Mouse (Mus musculus): Measurements from ENCODE around the gene Epb41l5. TPM values are rescaled to one million over a fixed set of nuclear protein-coding genes. Genes with fewer than 3 reads are reported as not detected.

Epb41l5 gene
- polyA plus RNA-seq, 1 experiment from 2014 or later = 53.3 TPM

DNA sequence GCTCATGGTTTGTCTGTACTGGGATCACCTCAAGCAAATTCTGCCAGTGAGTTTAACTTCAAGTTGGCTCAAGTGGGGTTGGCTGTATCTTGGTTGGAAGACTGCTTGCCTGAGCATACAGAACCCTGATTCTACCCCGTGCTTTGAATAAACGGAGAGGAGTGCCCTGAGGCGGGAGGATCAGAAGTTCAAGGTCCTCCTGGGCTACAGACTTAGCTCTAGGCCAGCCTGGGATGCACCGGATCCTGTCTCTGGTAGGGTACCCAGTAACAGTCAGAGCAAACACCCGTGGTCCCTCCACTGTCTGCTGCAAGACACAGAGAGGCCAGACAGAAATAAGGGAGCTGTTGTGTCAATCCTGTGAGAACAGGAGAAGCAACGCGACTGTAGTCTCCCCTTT lies 127.1 kb downstream of the Epb41l5 start:
- DNase-seq (ENCODE audit: low spot score) = no peak

DNA sequence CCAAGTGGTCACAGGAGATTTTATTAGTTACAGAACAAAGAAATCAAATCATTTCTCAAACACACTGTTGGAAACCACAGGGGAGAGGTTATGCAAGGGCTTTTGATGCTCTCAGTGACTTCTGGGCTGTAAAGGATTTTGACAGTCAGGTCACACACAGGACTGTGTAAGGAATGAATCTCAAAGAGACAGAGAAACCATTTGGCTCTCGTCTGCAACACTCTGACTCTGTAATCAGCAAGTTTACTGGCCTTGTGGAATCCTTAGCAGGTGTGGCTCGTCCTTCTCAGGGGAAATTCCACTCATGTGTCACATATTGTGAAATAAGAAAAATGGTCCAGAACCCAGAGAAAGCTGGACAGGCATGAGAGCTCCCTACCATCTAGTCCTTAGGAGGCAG lies 127.8 kb downstream of the Epb41l5 start:
- Histone ChIP-seq H3K27ac (ENCODE audit: low read depth, low read length) (no peak overlapping the region), H3K4me3 (ENCODE audit: low read depth, low read length) (no peak overlapping the region), H3K27me3 (ENCODE audit: control insufficient read depth, insufficient read depth, low read length) (no peaks in the 10 kb centered on the region), H3K4me1 (replicated peaks; ENCODE audit: control insufficient read depth, insufficient read depth, low read length) (peaks cover 8% of the 10 kb centered on the region), H3K9ac (ENCODE audit: low read length) (no peak overlapping the region), H3K4me2 (ENCODE audit: low read depth, low read length, severe bottlenecking) (no peak overlapping the region), H3K36me3 (ENCODE audit: control insufficient read depth, insufficient read depth, low read length) (no peaks in the 10 kb centered on the region), H3K9me3 (ENCODE audit: control insufficient read depth, low read length) (no peaks in the 10 kb centered on the region)
- ATAC-seq (replicated peaks; ENCODE audit: low FRiP score) (no peak), DNase-seq (ENCODE audit: low spot score) (no peak)
- 73% methylated on average over 2 of the region's 2 CpGs for WGBS

More for the DNA sequence above, 127.1 kb downstream of the Epb41l5 start:
- H3K9me3 ChIP-seq (ENCODE audit: control insufficient read depth, low read length) = no peaks in the 10 kb centered on the region
- no peak overlapping the region for H3K27ac ChIP-seq (ENCODE audit: low read depth, low read length)
- H3K4me2 ChIP-seq (ENCODE audit: low read depth, low read length, severe bottlenecking) = no peak overlapping the region
- no peak for ATAC-seq (replicated peaks; ENCODE audit: low FRiP score)
- no peak overlapping the region for H3K9ac ChIP-seq (ENCODE audit: low read length)
- peaks cover 12% of the 10 kb centered on the region for H3K4me1 ChIP-seq (replicated peaks; ENCODE audit: control insufficient read depth, insufficient read depth, low read length)
- H3K36me3 ChIP-seq (ENCODE audit: control insufficient read depth, insufficient read depth, low read length) = no peaks in the 10 kb centered on the region
- H3K27me3 ChIP-seq (ENCODE audit: control insufficient read depth, insufficient read depth, low read length) = no peaks in the 10 kb centered on the region
- WGBS = 85% methylated on average over 7 of the region's 7 CpGs
- H3K4me3 ChIP-seq (ENCODE audit: low read depth, low read length) = no peak overlapping the region

DNA sequence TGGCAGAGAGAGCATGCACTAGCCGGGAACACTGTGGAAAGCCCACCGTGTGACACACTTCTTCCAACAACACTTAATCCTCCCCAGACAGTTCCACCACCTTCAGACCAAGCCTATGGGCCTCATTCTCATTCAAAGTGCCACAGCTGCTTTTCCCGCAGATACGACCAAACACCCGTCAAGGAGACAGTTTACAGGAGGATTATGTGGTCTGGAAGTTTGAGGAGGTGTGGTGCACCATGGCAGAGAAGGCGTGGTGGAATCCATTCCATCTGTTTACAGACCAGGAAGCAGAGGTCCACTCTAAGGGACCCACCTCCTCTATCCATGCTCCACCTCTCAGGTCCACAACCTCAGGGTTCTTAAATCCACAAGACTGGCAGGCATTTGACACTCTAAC lies 129.5 kb downstream of the Epb41l5 start:
- no peaks in the 10 kb centered on the region for H3K36me3 ChIP-seq (ENCODE audit: control insufficient read depth, insufficient read depth, low read length)
- DNase-seq (ENCODE audit: low spot score) (no peak), ATAC-seq (replicated peaks; ENCODE audit: low FRiP score) (no peak)
- H3K27ac ChIP-seq (ENCODE audit: low read depth, low read length) = no peak overlapping the region
- no peaks in the 10 kb centered on the region for H3K4me1 ChIP-seq (replicated peaks; ENCODE audit: control insufficient read depth, insufficient read depth, low read length)
- no peak overlapping the region for H3K4me3 ChIP-seq (ENCODE audit: low read depth, low read length)
- no peak overlapping the region for H3K4me2 ChIP-seq (ENCODE audit: low read depth, low read length, severe bottlenecking)
- H3K27me3 ChIP-seq (ENCODE audit: control insufficient read depth, insufficient read depth, low read length) = no peaks in the 10 kb centered on the region
- H3K9me3 ChIP-seq (ENCODE audit: control insufficient read depth, low read length) = no peaks in the 10 kb centered on the region
- no peak overlapping the region for H3K9ac ChIP-seq (ENCODE audit: low read length)
- WGBS = 74% methylated on average over 6 of the region's 6 CpGs

DNA sequence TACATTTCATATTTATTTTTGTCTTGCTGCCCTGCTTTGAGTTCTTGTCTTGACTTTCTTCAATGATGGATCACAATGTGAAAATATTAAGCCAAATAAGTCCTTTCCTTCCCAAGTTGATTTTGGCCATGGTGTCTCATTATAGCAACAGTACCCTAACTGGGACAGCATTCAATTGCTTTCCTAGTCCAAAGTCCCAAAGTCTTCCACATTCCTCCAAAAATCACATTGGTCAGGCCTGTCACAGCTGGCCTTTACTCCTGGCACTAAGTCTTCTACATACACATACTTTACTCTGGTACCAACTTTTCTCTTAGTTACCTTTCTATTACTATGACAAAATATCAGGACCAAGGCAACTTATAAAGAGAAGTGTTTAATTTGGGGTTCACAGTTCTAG lies 130.0 kb downstream of the Epb41l5 start:
- Histone ChIP-seq H3K36me3 (ENCODE audit: control insufficient read depth, insufficient read depth, low read length) (no peaks in the 10 kb centered on the region), H3K27ac (ENCODE audit: low read depth, low read length) (no peak overlapping the region), H3K4me1 (replicated peaks; ENCODE audit: control insufficient read depth, insufficient read depth, low read length) (no peaks in the 10 kb centered on the region), H3K27me3 (ENCODE audit: control insufficient read depth, insufficient read depth, low read length) (no peaks in the 10 kb centered on the region), H3K4me3 (ENCODE audit: low read depth, low read length) (no peak overlapping the region), H3K4me2 (ENCODE audit: low read depth, low read length, severe bottlenecking) (no peak overlapping the region), H3K9me3 (ENCODE audit: control insufficient read depth, low read length) (no peaks in the 10 kb centered on the region), H3K9ac (ENCODE audit: low read length) (no peak overlapping the region)
- DNase-seq (ENCODE audit: low spot score) (no peak), ATAC-seq (replicated peaks; ENCODE audit: low FRiP score) (no peak)

DNA sequence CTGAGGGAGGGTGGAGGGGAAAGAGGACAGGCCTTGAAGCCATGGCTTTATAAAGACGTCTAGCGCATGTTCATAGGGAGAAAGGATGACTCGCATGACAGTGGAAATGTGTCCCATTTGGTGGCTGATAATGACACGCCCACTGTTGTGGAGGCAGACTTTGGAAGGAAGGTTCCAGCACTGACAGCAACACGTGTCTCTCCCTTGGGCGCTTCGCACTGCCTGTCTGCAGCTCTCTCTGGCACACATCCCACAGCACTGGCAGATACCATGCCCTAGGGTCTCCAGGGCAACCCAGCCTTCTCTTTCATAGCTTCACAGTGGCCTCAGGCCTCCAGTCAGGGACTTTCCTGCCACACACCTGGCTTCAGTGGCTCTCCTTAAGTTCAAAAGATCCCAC lies 130.7 kb downstream of the Epb41l5 start:
- DNase-seq (ENCODE audit: low spot score) = no peak
- ATAC-seq (replicated peaks; ENCODE audit: low FRiP score) = no peak
- no peak overlapping the region for H3K27ac ChIP-seq (ENCODE audit: low read depth, low read length)
- no peaks in the 10 kb centered on the region for H3K4me1 ChIP-seq (replicated peaks; ENCODE audit: control insufficient read depth, insufficient read depth, low read length)
- H3K9ac ChIP-seq (ENCODE audit: low read length) = no peak overlapping the region
- H3K36me3 ChIP-seq (ENCODE audit: control insufficient read depth, insufficient read depth, low read length) = no peaks in the 10 kb centered on the region
- H3K9me3 ChIP-seq (ENCODE audit: control insufficient read depth, low read length) = no peaks in the 10 kb centered on the region
- H3K4me3 ChIP-seq (ENCODE audit: low read depth, low read length) = no peak overlapping the region
- 87% methylated on average over 7 of the region's 7 CpGs for WGBS
- H3K4me2 ChIP-seq (ENCODE audit: low read depth, low read length, severe bottlenecking) = no peak overlapping the region
- H3K27me3 ChIP-seq (ENCODE audit: control insufficient read depth, insufficient read depth, low read length) = no peaks in the 10 kb centered on the region

DNA sequence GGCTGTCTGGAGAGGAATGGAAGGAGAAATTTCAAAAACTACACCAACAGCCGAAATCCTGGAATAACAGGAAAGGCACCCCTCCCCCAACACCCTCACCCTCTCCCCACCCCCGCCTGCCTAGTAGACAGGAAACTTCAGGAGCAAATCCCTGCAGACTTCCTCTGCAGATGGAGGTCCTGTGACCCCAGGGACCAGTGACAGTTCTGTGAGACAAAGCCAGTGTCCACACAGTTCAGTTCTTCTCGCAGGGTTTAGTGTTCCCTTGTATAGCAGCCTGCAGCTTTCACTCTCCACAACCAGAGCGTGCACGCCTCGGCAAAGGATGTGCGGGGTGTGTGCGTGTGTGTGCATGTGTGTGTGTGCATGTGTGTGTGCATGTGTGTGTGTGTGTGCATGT lies 137.9 kb downstream of the Epb41l5 start:
- H3K4me3 ChIP-seq (ENCODE audit: low read depth, low read length) = no peak overlapping the region
- no peaks in the 10 kb centered on the region for H3K9me3 ChIP-seq (ENCODE audit: control insufficient read depth, low read length)
- H3K4me1 ChIP-seq (replicated peaks; ENCODE audit: control insufficient read depth, insufficient read depth, low read length) = no peaks in the 10 kb centered on the region
- DNase-seq (ENCODE audit: low spot score) = no peak
- H3K9ac ChIP-seq (ENCODE audit: low read length) = no peak overlapping the region
- WGBS = 75% methylated on average over 8 of the region's 8 CpGs
- ATAC-seq (replicated peaks; ENCODE audit: low FRiP score) = no peak; the same call in 1 of the 2 replicates
- H3K27ac ChIP-seq (ENCODE audit: low read depth, low read length) = no peak overlapping the region
- H3K36me3 ChIP-seq (ENCODE audit: control insufficient read depth, insufficient read depth, low read length) = no peaks in the 10 kb centered on the region
- H3K27me3 ChIP-seq (ENCODE audit: control insufficient read depth, insufficient read depth, low read length) = no peaks in the 10 kb centered on the region
- no peak overlapping the region for H3K4me2 ChIP-seq (ENCODE audit: low read depth, low read length, severe bottlenecking)

DNA sequence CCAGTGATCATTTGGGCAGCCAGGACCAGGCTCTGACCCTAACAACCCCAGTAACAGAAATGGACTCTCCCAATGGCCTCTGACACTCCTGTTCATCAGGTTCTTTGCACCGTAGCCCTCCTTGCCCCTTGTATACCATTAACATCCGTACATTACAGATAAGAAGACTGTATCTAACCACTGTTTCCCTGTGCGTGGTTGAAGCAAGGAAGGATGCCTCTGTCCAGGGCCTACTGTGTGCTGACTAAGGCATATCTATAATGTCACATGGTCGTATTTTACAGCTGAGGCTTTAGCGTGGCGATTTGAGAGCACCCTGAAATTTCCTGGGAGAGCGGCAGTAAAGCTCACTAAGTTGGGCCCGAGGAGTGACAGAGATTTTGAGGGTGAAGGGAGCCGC lies 138.4 kb downstream of the Epb41l5 start:
- Histone ChIP-seq H3K36me3 (ENCODE audit: control insufficient read depth, insufficient read depth, low read length) (no peaks in the 10 kb centered on the region), H3K4me1 (replicated peaks; ENCODE audit: control insufficient read depth, insufficient read depth, low read length) (no peaks in the 10 kb centered on the region), H3K4me2 (ENCODE audit: low read depth, low read length, severe bottlenecking) (no peak overlapping the region), H3K9ac (ENCODE audit: low read length) (no peak overlapping the region), H3K4me3 (ENCODE audit: low read depth, low read length) (no peak overlapping the region), H3K27me3 (ENCODE audit: control insufficient read depth, insufficient read depth, low read length) (no peaks in the 10 kb centered on the region), H3K27ac (ENCODE audit: low read depth, low read length) (no peak overlapping the region), H3K9me3 (ENCODE audit: control insufficient read depth, low read length) (no peaks in the 10 kb centered on the region)
- no peak for DNase-seq (ENCODE audit: low spot score)
- no peak for ATAC-seq (replicated peaks; ENCODE audit: low FRiP score)
- 73% methylated on average over 9 of the region's 9 CpGs for WGBS

DNA sequence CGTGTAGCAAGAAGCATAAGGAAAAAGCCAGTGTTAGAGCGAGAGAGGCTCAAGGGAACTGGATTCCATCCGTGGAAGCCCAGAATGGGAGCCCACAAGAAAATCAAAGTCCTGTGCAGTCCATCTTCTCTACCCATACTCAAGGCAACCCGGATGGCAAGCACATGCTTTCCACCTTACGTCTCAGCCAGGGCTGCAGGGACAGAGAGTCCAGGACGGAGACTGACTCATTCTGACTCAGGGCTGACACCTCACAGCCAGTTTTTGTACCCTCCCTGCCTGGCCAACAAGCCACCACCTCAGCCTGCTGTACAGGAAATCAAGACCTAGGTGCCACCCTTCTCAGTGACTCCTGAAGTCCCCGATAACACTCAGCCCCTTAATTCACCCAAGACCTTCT lies 139.3 kb downstream of the Epb41l5 start:
- no peak overlapping the region for H3K27ac ChIP-seq (ENCODE audit: low read depth, low read length)
- H3K36me3 ChIP-seq (ENCODE audit: control insufficient read depth, insufficient read depth, low read length) = no peaks in the 10 kb centered on the region
- no peaks in the 10 kb centered on the region for H3K9me3 ChIP-seq (ENCODE audit: control insufficient read depth, low read length)
- 80% methylated on average over 7 of the region's 7 CpGs for WGBS
- ATAC-seq (replicated peaks; ENCODE audit: low FRiP score) = no peak
- 0 out of 2 replicates have a peak, but pooled peaks cover 2% of the 10 kb centered on the region for H3K4me1 ChIP-seq (replicated peaks; ENCODE audit: control insufficient read depth, insufficient read depth, low read length)
- no peak overlapping the region for H3K4me3 ChIP-seq (ENCODE audit: low read depth, low read length)
- H3K4me2 ChIP-seq (ENCODE audit: low read depth, low read length, severe bottlenecking) = no peak overlapping the region
- H3K9ac ChIP-seq (ENCODE audit: low read length) = no peak overlapping the region
- no peaks in the 10 kb centered on the region for H3K27me3 ChIP-seq (ENCODE audit: control insufficient read depth, insufficient read depth, low read length)
- DNase-seq (ENCODE audit: low spot score) = no peak

DNA sequence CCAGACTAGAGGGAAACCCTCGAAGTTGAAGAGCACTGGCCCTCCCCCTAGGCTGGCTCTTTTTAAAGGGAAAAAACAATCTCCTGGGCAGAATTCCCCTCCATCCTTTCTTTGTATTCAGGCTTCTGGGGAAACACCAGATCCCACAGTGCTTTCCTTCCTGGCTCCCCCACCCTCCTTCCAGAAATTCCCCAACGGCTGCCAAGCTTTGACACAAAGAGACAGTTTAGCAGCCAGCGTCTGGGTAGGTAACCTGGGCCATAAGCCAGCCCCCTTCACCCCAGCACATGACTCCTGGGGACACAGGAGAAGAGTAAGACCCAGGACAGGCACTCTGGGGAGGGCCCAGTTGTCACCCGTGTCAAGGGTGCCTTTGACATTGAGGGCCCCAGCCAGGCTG lies 140.3 kb downstream of the Epb41l5 start:
- H3K4me2 ChIP-seq (ENCODE audit: low read depth, low read length, severe bottlenecking) = no peak overlapping the region
- no peaks in the 10 kb centered on the region for H3K27me3 ChIP-seq (ENCODE audit: control insufficient read depth, insufficient read depth, low read length)
- no peaks in the 10 kb centered on the region for H3K36me3 ChIP-seq (ENCODE audit: control insufficient read depth, insufficient read depth, low read length)
- WGBS = 42% methylated on average over 4 of the region's 4 CpGs
- H3K4me1 ChIP-seq (replicated peaks; ENCODE audit: control insufficient read depth, insufficient read depth, low read length) = 0 out of 2 replicates have a peak, but pooled peaks cover 2% of the 10 kb centered on the region
- H3K27ac ChIP-seq (ENCODE audit: low read depth, low read length) = no peak overlapping the region
- ATAC-seq (replicated peaks; ENCODE audit: low FRiP score) = no peak
- H3K4me3 ChIP-seq (ENCODE audit: low read depth, low read length) = no peak overlapping the region
- DNase-seq (ENCODE audit: low spot score) = no peak
- no peak overlapping the region for H3K9ac ChIP-seq (ENCODE audit: low read length)
- H3K9me3 ChIP-seq (ENCODE audit: control insufficient read depth, low read length) = no peaks in the 10 kb centered on the region
